Mouse (Mus musculus): ENCODE measurements around the gene Adgrg4. TPM values are rescaled to one million over a fixed set of nuclear protein-coding genes. Genes with fewer than 3 reads are reported as not detected.

The Adgrg4 gene
- polyA plus RNA-seq, 1 experiment from 2014 or later: 0.20 TPM

Other genes starting within 250 kb of the Adgrg4 start
- 80.7 and 93.3 TPM in 2 replicates for gene Fhl1, start 138.4 kb upstream of the Adgrg4 start, polyA plus RNA-seq (2014; fragmentation: Nextera tagmentation; extraction: Ambion mirVana)
- 2.6 and 3.2 TPM in 2 replicates for gene Map7d3, start 47.8 kb upstream of the Adgrg4 start, polyA plus RNA-seq (2014; fragmentation: Nextera tagmentation; extraction: Ambion mirVana)
- not detected in 2 replicates for gene Brs3, start 172.9 kb downstream of the Adgrg4 start, polyA plus RNA-seq (2014; fragmentation: Nextera tagmentation; extraction: Ambion mirVana)
- gene Htatsf1, start 183.4 kb downstream of the Adgrg4 start, polyA plus RNA-seq (2014; fragmentation: Nextera tagmentation; extraction: Ambion mirVana): 86.2 and 98.2 TPM in 2 replicates
- gene Vgll1, start 217.9 kb downstream of the Adgrg4 start, polyA plus RNA-seq (2014; fragmentation: Nextera tagmentation; extraction: Ambion mirVana): 0.07 and 0.18 TPM in 2 replicates

All from midbrain, embryonic 11.5 days (tissue).